Mouse (Mus musculus): ENCODE results near the gene Tsc22d3. TPM values are rescaled to one million over a fixed set of nuclear protein-coding genes. Genes with fewer than 3 reads are reported as not detected.

Tsc22d3 gene
- total and polyA plus RNA-seq, 2 experiments from 2014 or later, result 92.2 to 114 TPM

DNA sequence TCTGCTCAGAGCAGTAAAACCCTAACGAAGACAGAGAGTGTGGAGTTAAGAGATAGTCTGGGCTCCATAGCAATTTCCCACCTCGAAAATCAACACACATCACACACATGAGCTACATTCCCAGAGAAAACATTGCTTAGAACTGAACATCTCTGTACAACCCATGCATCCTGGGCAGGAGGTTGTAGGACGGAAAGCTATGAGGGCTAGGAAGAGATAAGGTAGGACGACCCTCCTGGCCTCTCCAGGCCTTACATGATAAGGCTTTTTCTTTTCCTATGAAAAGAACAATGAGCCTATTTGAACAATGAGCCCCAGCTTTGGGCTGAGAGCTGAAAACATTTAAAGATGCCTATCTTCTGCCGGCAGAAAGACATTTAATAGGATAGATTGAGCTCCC lies 69.8 kb downstream of the Tsc22d3 start:
- H3K4me2 ChIP-seq (ENCODE audit: low read depth), result no peak overlapping the region
- no peak for TF ChIP-seq CTCF (IDR thresholded peaks at IDR 0.05; ENCODE audit: low read depth)
- H3K36me3 ChIP-seq (ENCODE audit: insufficient read depth), result no peaks in the 10 kb centered on the region
- no peak for ATAC-seq
- 82% methylated on average over 5 of the region's 5 CpGs for WGBS
- no peaks in the 10 kb centered on the region for H3K27me3 ChIP-seq (ENCODE audit: insufficient read depth, low read length)
- H3K9ac ChIP-seq, result no peak overlapping the region
- no peak overlapping the region for H3K4me3 ChIP-seq (ENCODE audit: low read depth, low read length)
- DNase-seq, result no peak
- no peaks in the 10 kb centered on the region for H3K9me3 ChIP-seq (ENCODE audit: low read length)
- no peaks in the 10 kb centered on the region for H3K4me1 ChIP-seq (ENCODE audit: insufficient read depth)
- no peak overlapping the region for H3K27ac ChIP-seq (ENCODE audit: low read depth, low read length)

DNA sequence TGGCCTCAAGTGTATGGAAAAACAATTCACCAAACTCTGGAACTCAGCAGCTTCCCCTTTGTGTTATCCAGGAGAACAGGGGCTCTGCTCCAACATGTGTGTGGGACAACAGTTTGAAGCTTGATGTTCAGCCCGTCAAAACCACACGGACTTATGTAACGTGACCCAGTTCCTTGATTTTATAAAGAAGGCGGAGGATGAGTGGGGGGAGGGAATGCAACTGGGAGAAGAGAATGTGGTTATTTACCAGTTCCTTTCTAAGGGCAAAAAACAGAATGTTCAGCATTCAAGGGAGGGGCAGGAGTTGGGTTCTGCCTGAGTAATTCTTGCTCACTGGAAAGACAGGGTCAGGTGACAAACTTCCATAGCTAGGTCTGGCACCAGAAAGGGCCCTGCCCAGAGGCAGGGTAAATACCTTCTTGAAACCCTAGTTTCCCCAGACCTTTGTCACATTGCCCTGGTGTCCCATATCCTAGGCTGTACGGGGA lies 71.3 kb downstream of the Tsc22d3 start:
- no peak overlapping the region for H3K27ac ChIP-seq (ENCODE audit: low read depth, low read length)
- no peaks in the 10 kb centered on the region for H3K4me1 ChIP-seq (ENCODE audit: insufficient read depth)
- no peak for TF ChIP-seq CTCF (IDR thresholded peaks at IDR 0.05; ENCODE audit: low read depth)
- no peaks in the 10 kb centered on the region for H3K27me3 ChIP-seq (ENCODE audit: insufficient read depth, low read length)
- H3K9me3 ChIP-seq (ENCODE audit: low read length), result no peaks in the 10 kb centered on the region
- ATAC-seq (no peak), DNase-seq (no peak)
- H3K4me2 ChIP-seq (ENCODE audit: low read depth), result no peak overlapping the region
- no peak overlapping the region for H3K4me3 ChIP-seq (ENCODE audit: low read depth, low read length)
- H3K36me3 ChIP-seq (ENCODE audit: insufficient read depth), result no peaks in the 10 kb centered on the region
- 78% methylated on average over 5 of the region's 5 CpGs for WGBS
- H3K9ac ChIP-seq, result no peak overlapping the region

DNA sequence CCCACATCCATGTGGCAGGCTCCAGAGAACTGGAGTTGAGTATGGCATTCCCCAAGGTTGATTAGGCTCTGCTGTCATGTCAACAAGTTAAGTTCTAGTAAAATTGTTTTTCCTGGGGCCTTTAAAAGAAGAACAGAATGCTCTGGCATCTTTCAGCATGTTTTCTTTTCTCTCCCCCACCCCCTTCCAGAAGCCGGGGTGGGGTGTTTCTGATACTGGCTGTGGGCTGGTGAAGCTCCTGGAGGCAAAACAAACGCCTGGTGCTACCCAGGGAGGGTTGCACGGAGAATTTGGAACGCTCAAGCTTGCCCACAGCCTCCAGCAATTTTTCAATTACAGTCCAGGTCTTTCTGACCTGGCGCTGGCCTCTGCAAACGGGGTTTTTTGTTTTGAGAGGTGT lies 73.2 kb downstream of the Tsc22d3 start:
- no peaks in the 10 kb centered on the region for H3K27me3 ChIP-seq (ENCODE audit: insufficient read depth, low read length)
- no peaks in the 10 kb centered on the region for H3K9me3 ChIP-seq (ENCODE audit: low read length)
- H3K36me3 ChIP-seq (ENCODE audit: insufficient read depth), result no peaks in the 10 kb centered on the region
- no peak overlapping the region for H3K4me2 ChIP-seq (ENCODE audit: low read depth)
- no peak overlapping the region for H3K4me3 ChIP-seq (ENCODE audit: low read depth, low read length)
- no peak for ATAC-seq
- H3K27ac ChIP-seq (ENCODE audit: low read depth, low read length), result no peak overlapping the region
- no peaks in the 10 kb centered on the region for H3K4me1 ChIP-seq (ENCODE audit: insufficient read depth)
- no peak for DNase-seq
- TF ChIP-seq CTCF (IDR thresholded peaks at IDR 0.05; ENCODE audit: low read depth), result no peak
- H3K9ac ChIP-seq, result no peak overlapping the region
- WGBS, result 69% methylated on average over 6 of the region's 6 CpGs

DNA sequence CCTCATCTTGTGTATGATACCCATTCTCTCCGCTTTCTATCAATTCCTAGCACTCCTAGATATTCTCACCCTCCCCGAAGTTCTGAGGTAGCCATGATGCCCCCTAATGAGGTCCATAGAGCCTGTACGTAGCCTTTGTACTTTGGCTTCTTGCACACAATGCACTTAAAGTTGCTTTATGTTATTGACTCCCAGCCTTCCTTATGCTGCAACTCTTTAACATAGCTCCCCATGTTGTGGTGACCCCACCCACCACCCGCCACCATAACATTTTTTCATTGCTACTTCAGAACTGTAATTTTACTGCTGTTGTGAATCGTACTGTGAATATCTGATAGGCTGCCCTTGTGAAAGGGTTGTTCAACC lies 74.2 kb downstream of the Tsc22d3 start:
- DNase-seq (no peak), ATAC-seq (no peak)
- Histone ChIP-seq H3K9ac (no peak overlapping the region), H3K4me1 (ENCODE audit: insufficient read depth) (no peaks in the 10 kb centered on the region), H3K4me2 (ENCODE audit: low read depth) (no peak overlapping the region), H3K4me3 (ENCODE audit: low read depth, low read length) (no peak overlapping the region), H3K9me3 (ENCODE audit: low read length) (no peaks in the 10 kb centered on the region), H3K27me3 (ENCODE audit: insufficient read depth, low read length) (no peaks in the 10 kb centered on the region), H3K36me3 (ENCODE audit: insufficient read depth) (no peaks in the 10 kb centered on the region), H3K27ac (ENCODE audit: low read depth, low read length) (no peak overlapping the region)
- TF ChIP-seq CTCF (IDR thresholded peaks at IDR 0.05; ENCODE audit: low read depth), result no peak
- 95% methylated on average over 5 of the region's 5 CpGs for WGBS

DNA sequence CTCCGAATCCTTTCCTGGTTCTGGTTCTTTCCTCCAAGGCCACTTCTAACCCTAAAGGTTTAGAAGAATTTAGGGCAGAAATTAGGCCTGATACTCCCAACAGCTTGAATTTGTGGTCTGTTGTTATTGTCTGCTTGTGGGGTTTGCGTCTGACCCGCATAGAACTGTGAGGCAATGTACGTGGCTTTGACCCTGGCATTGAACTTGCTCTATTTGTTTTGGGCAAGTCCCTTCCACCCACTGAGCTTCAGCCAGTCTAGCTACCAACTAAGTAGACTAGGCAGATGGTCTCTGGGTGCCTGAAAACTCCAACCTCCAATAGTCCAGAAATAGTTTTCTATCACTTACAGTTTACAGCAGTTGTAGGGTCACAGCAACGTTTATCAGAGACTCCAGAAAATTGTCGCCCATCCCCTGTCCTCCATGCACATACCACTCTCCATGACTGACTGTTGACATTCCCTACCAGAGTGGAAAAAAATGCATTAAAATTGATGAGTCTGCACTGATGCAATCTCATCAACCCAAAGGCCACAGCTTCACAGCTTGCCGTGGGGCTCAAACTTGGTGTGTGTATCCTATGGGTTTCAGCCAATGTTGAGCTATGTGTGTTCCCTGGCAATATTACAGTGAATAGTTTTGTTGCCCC lies 74.7 kb downstream of the Tsc22d3 start:
- Histone ChIP-seq H3K27ac (ENCODE audit: low read depth, low read length) (no peak overlapping the region), H3K36me3 (ENCODE audit: insufficient read depth) (no peaks in the 10 kb centered on the region), H3K27me3 (ENCODE audit: insufficient read depth, low read length) (no peaks in the 10 kb centered on the region), H3K4me3 (ENCODE audit: low read depth, low read length) (no peak overlapping the region), H3K4me2 (ENCODE audit: low read depth) (no peak overlapping the region), H3K9ac (no peak overlapping the region), H3K9me3 (ENCODE audit: low read length) (no peaks in the 10 kb centered on the region), H3K4me1 (ENCODE audit: insufficient read depth) (no peaks in the 10 kb centered on the region)
- DNase-seq, result no peak
- TF ChIP-seq CTCF (IDR thresholded peaks at IDR 0.05; ENCODE audit: low read depth), result no peak
- no peak for ATAC-seq
- 89% methylated on average over 7 of the region's 7 CpGs for WGBS

DNA sequence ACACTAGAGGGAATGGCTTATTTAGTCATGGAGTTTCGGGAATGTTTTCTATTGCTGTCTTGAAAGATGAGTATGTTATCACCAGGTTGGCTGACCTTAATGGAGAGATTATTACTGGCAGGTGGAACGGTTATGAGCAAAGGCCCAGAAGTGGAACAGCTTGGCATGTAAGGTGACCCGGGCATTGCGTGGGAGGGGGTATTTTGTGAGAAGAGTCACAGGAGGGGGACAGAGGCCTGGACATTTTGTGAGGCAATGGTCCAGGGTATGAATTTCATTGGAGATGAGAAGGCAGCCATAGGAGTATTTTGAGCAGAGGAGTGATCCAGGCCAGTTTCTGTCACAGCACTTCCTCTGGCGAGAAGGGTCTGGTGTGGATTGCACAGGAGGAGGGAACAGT lies 76.2 kb downstream of the Tsc22d3 start:
- no peak overlapping the region for H3K4me2 ChIP-seq (ENCODE audit: low read depth)
- no peak overlapping the region for H3K4me3 ChIP-seq (ENCODE audit: low read depth, low read length)
- H3K27me3 ChIP-seq (ENCODE audit: insufficient read depth, low read length), result no peaks in the 10 kb centered on the region
- H3K9ac ChIP-seq, result no peak overlapping the region
- no peak for DNase-seq
- H3K9me3 ChIP-seq (ENCODE audit: low read length), result no peaks in the 10 kb centered on the region
- no peaks in the 10 kb centered on the region for H3K4me1 ChIP-seq (ENCODE audit: insufficient read depth)
- TF ChIP-seq CTCF (IDR thresholded peaks at IDR 0.05; ENCODE audit: low read depth), result no peak
- no peak overlapping the region for H3K27ac ChIP-seq (ENCODE audit: low read depth, low read length)
- H3K36me3 ChIP-seq (ENCODE audit: insufficient read depth), result no peaks in the 10 kb centered on the region
- 94% methylated on average over 5 of the region's 5 CpGs for WGBS
- no peak for ATAC-seq

DNA sequence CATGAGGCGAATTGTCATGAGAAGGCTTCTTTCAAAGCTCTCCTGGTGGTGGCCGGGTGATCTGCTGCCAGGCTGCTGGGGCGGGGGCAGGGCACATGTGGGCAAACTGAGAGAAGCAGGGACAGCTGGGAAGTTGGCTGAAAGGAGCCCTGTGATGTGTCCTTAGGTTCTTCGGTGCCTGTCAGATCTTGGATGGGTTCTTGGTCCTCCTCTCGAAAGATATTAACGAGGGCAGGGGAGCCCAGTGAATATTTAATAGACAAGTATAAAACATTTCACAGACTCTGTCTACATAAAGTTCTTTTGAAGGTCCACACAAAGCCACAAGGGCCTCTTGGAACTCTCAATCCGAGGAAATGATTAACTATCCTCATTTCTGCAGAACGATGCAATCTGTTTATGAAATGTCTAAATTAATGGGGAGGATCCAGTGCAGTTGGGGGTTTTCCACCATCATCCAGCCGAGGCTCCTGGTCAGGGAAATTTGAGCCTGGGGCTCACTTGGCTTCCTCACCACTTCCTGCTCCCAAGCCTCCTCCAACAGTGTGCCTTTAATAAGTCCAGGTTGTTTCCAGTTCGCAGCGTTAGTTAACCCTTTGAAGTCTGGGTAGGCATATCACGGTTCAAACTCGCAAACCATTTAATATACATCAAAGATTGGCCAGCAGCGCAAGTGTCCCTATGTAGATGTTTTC lies 78.2 kb downstream of the Tsc22d3 start:
- Histone ChIP-seq H3K4me1 (ENCODE audit: insufficient read depth) (no peaks in the 10 kb centered on the region), H3K36me3 (ENCODE audit: insufficient read depth) (no peaks in the 10 kb centered on the region), H3K9ac (no peak overlapping the region), H3K9me3 (ENCODE audit: low read length) (no peaks in the 10 kb centered on the region), H3K4me3 (ENCODE audit: low read depth, low read length) (no peak overlapping the region), H3K27ac (ENCODE audit: low read depth, low read length) (no peak overlapping the region), H3K27me3 (ENCODE audit: insufficient read depth, low read length) (no peaks in the 10 kb centered on the region), H3K4me2 (ENCODE audit: low read depth) (no peak overlapping the region)
- ATAC-seq, result no peak
- no peak for TF ChIP-seq CTCF (IDR thresholded peaks at IDR 0.05; ENCODE audit: low read depth)
- WGBS, result 64% methylated on average over 14 of the region's 14 CpGs
- DNase-seq, result no peak

Measured in forebrain, postnatal 0 days (tissue).